Mouse (Mus musculus): ENCODE measurements around the gene Hist1h4i. TPM values are rescaled to one million over a fixed set of nuclear protein-coding genes. Genes with fewer than 3 reads are reported as not detected.

Hist1h4i gene
- total RNA-seq, 4 experiments from 2014 or later: 11.6 to 17.7 (median 15.2) TPM

GRCm38 (mm10) chr13:22036986-22037385, 4.2 kb downstream of the Hist1h4i start:
- no peak for DNase-seq (ENCODE audit: low spot score)

- DNase-seq (ENCODE audit: low spot score): no peak
Observed at GRCm38 (mm10) chr13:22036149-22036956, 4.8 kb downstream of the Hist1h4i start.

GRCm38 (mm10) chr13:22035267-22036148, 5.7 kb downstream of the Hist1h4i start, which contains the start of the genes Hist1h2ah and Hist1h2bk:
Gene Hist1h2ah, minus strand, starts transcription at chr13:22035568.
Gene Hist1h2bk, plus strand, starts transcription at chr13:22035870.
- peak; percentile 95 for DNase-seq (ENCODE audit: low spot score)

- no peak for DNase-seq (ENCODE audit: low spot score)
Observed at GRCm38 (mm10) chr13:22034443-22035266, 6.5 kb downstream of the Hist1h4i start.

- DNase-seq (ENCODE audit: low spot score): no peak
Observed at GRCm38 (mm10) chr13:22033741-22034442, 7.3 kb downstream of the Hist1h4i start.

- DNase-seq (ENCODE audit: low spot score): no peak
Observed at GRCm38 (mm10) chr13:22030493-22030892, 10.7 kb downstream of the Hist1h4i start.

- DNase-seq (ENCODE audit: low spot score): no peak
Observed at GRCm38 (mm10) chr13:22029928-22030327, 11.2 kb downstream of the Hist1h4i start.

- peak; percentile 96 for DNase-seq (ENCODE audit: low spot score)
Observed at GRCm38 (mm10) chr13:22028673-22029460, 12.3 kb downstream of the Hist1h4i start.

- peak; percentile 88 for DNase-seq (ENCODE audit: low spot score)
Observed at GRCm38 (mm10) chr13:22026058-22027031, 14.8 kb downstream of the Hist1h4i start.

- peak; percentile 92 for DNase-seq (ENCODE audit: low spot score)
Observed at GRCm38 (mm10) chr13:22022241-22022640, 18.9 kb downstream of the Hist1h4i start.

- DNase-seq (ENCODE audit: low spot score): no peak
Observed at GRCm38 (mm10) chr13:22021581-22021980, 19.6 kb downstream of the Hist1h4i start.

- DNase-seq (ENCODE audit: low spot score): peak; percentile 90
Observed at GRCm38 (mm10) chr13:22020901-22021339, 20.2 kb downstream of the Hist1h4i start.

- no peak for DNase-seq (ENCODE audit: low spot score)
Observed at GRCm38 (mm10) chr13:22019934-22020835, 21.0 kb downstream of the Hist1h4i start.

- peak; percentile 77 for DNase-seq (ENCODE audit: low spot score)
Observed at GRCm38 (mm10) chr13:22015479-22016450, 25.4 kb downstream of the Hist1h4i start.

- DNase-seq (ENCODE audit: low spot score): no peak
Observed at GRCm38 (mm10) chr13:22014411-22014845, 26.7 kb downstream of the Hist1h4i start.

- DNase-seq (ENCODE audit: low spot score): no peak
Observed at GRCm38 (mm10) chr13:22013716-22014115, 27.4 kb downstream of the Hist1h4i start.

All from heart, adult 8-10 months (tissue).